Mouse (Mus musculus) CD4-positive, CD25-positive, alpha-beta regulatory T cell, adult 2 months (primary cell): Measurements from ENCODE around the gene Agbl3.

Source experiments
- DNase-seq: peaks from one replicate; pipeline ENCODE4 v3.0.0-alpha.2; 2012; ENCODE audit warnings: low read depth, low spot score

Gene Agbl3

GRCm38 (mm10) chr6:34780231-34780942, at the start of gene Agbl3:
Agbl3 (plus strand) TSS chr6:34780432.
- peak; percentile 96 for DNase-seq

- DNase-seq = no peak
These were observed 49.2 kb upstream of the Agbl3 start for GRCm38 (mm10) chr6:34731007-34731406.

GRCm38 (mm10) chr6:34731529-34731928, 48.7 kb upstream of the Agbl3 start:
- no peak for DNase-seq

- DNase-seq = no peak
These were observed 45.1 kb upstream of the Agbl3 start for GRCm38 (mm10) chr6:34734940-34735695.

- DNase-seq = no peak
These were observed 43.3 kb upstream of the Agbl3 start for GRCm38 (mm10) chr6:34736934-34737333.

DNA sequence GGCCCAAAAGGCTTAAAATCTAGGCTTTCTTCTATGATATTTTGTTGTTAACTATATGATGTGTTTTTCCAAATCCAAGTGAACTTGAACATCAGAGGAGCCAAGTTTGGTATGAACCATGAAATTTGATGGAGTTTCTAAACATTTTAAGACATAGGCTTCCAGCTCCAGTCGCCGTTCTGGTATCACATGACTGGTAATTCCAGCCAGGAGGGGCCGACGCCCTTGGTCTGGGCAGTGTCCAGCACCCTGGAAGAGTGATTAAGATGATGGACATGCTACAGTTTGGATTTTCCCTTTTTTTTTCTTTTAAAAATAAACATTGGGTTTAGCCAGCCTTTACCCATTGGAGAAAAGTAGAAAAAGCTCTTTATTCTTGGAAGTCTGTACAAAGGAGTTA, 36.3 kb upstream of the Agbl3 start:
- no peak for DNase-seq

DNA sequence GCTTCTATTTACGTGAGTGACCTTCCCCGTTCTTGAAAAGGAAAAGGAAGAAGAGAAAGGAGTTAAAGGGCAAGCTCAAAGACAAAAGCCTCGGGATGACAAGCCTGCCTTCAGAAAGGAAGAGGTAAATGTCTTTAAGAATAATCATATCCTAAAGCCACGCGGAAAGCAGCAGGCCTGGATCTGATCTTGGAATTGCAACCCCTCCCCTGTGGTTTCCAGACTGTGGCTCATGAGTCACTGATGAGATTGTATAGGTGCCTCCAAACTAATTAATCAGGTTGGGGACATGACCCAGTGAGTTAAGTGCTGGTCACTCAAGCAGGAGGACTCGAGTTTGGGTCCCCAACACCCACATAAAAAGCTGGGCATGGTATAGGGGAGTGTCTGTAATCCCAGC, 32.4 kb upstream of the Agbl3 start:
- DNase-seq = no peak

DNA sequence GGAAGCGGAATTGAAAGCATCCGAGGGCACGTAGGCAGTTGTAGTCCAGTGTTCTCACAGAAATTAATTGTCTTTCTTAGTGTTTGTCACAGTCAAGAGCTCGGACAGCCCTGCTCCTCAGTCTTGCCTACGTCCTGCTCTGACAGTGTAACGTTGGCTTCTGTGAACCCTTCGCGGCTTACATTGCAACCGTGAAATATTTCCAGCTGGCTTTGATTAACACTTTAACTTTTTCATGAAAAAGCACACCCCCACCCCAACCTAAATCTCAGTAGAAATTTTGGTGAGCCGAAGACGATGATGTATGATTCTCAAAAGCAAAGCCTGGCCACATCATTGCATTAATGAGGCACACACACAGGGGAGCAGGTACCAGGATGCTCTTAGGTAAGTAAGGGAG, 31.7 kb upstream of the Agbl3 start:
- no peak for DNase-seq

DNA sequence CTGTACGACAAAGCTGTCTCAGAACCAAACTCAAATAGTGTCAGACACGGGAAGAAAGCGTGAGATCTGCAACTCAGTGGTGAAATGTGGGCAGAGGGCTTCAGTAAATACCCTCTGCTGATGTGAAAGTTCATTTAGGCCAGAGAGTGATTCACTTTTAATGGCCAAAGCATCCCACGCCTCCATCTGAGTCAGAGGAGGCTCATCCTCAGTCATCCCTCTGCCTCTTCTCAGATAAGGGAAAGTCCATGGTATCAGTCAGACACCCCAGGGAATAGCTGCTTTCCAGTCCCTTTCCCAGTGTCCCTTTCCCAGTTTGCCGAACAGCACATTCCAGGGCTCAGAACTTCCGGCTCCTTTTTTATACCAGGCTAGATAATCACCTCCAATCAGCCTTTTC, 30.7 kb upstream of the Agbl3 start:
- DNase-seq = no peak

- no peak for DNase-seq
These were observed 29.6 kb upstream of the Agbl3 start for GRCm38 (mm10) chr6:34750487-34751120.

- DNase-seq = no peak
These were observed 28.6 kb upstream of the Agbl3 start for GRCm38 (mm10) chr6:34751625-34752024.

DNA sequence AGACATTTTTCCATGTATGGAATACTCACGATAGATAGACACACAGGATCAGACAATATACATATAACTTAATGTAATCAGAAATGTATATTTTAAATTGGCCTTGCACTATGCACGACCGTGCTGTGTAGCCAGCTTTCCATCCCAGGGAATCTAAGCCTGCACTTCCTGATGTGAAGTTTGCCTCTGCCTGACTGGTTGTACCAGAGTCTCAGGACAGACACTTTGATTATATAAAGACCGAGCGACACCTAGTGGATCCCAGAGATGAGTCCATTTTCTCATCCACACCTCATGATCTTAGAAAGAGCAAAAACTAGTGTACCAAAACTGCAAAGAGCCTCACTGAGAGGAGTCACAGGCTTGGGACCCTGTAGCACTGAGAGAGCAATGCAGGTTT, 25.8 kb upstream of the Agbl3 start:
- peak; percentile 48 for DNase-seq

DNA sequence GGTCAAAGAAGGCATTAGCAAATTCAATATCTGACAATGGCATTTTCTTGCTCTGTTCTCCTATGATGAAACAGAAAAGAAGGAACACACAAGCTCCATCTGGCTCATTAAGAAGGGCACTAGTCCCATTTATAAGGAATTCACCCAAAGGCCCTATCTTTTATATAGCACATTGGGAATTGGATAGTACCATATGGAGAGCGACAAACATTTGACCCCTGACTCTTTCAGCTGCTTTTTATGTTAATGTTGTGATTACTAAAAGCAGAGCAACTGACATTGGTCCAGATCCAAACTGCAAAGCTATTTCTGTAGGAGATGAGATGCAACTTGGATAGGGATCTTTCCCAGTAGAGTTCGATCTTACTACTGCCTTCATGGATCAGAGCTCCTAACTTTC, 21.9 kb upstream of the Agbl3 start:
- DNase-seq = no peak

DNA sequence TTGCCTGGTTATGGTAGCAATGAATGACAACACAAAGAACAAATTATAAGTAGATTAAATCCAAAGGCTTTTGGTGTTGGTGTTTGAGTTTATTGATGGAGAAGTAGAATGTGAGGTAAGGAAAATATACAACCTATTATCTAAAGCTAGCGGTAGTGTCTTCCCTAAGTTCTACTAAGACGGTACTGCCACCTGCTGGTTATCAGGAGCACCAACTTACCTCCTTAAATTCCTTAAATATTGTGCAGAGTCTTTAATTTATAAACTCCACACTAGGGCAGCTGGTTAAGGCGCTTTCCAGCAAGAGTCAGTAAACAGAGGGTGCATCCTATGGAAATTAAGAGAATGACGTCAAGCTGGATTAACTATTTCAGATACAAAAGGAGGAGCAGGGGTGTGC, 20.2 kb upstream of the Agbl3 start:
- DNase-seq = peak; percentile 68

DNA sequence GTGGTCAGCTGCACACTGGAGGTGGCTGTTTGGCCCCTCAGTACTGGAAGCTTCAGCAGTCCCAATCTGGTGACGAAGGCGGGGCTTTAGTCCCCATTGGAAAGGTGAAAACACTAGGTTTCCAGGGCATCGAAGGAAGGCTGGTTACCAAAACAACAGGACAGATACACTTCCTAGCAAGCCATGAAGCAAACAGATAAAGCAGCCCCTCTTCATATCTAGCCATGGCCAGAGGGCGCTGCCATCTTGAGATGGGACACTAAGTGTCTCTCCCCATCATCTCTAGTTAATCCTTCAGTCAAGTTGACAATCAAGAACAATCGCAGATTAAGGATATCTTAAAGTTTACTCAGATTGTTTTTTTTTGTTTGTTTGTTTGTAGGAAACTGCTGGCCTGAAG, 14.5 kb upstream of the Agbl3 start:
- no peak for DNase-seq

DNA sequence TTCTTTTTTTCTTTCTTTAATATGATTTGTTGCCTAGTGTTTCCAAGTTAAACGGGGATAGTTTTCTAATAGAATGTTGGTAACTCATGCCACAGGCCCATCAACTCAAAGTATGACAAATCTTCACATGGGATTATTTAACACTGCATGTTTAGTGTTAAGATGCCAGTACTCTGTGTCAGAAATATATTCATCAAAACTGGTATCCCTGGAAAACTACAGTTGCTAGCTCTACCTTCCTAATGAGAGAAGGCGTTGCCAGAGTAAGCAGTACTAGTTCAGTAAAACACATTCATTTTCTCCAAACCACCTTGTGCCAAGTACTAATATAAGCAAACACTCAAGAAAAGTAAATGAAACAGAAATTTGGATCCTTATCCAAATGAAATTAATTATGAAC, 10.2 kb upstream of the Agbl3 start:
- DNase-seq = no peak

GRCm38 (mm10) chr6:34770491-34770890, 9.7 kb upstream of the Agbl3 start:
- DNase-seq = no peak

DNA sequence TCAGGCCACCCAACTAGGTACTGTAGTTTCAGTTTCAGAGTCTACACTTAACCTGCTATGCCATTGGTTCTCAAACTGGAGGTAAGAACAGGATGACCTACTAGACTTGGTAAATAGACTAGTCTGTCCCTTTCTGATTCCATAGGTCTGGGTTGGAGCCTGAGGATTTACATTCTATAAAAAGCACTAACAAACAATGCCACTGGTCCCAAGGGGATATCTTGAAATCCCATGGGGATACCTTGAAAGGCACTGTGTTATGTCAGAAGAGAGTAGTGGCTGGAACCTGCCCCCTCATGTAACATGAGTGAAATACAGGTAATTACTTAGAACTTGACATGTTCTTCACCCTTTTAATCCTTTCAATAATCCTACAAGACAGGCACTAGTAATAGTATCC, 3.8 kb upstream of the Agbl3 start:
- no peak for DNase-seq

GRCm38 (mm10) chr6:34777094-34777493, 3.1 kb upstream of the Agbl3 start:
- DNase-seq = no peak

DNA sequence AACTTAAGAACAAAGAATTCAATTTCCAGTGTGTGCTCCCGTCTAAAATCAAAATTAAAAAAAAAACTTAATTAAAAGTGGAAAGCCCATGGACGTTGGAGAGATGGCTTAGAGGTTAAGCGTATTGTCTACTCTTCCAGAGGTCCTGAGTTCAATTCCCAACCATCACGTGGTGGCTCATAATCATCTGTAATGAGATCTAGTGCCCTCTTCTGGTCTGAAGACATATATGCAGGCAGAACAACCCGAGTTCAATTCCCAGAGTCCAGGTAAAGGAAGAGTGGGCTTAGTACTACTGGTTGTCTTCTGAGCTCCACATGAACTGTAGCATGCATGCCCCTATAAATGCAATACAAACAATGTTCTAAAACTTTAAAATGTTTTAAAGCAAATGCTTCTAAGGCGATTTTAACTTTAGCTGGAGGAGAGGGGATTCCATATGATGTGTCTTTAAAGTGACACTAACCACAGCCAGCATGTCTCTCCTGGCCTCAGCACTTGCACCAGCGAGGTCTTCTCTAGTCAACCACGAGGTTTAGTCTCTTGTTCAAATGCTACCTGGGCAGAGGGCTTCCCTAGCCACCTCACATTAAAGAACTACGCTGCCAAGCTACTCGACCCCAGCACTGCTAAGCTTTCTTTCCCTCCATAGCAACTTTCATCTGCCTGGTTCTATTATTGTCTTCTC, 2.1 kb upstream of the Agbl3 start:
- peak; percentile 46 for DNase-seq

GRCm38 (mm10) chr6:34780943-34781289, 684 bp downstream of the Agbl3 start:
- no peak for DNase-seq

DNA sequence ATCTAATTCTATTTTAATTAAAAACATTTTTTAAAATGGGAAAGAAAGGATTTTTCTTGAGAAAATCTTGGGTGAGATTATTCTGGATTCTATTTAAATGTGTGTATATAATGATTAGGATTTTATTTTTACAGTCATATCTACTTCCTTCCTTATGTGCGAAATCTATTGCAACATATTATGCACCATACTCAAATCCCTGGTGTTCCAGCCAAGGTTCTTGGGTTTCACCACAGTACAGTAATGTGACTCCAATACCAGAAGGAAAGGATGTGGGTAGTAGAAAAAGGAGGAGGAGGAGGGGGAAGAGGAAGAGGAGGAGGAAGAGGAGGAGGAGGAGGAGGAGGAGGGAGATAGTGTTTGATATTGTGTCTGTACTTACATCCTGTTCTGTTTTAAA, 2.3 kb downstream of the Agbl3 start:
- no peak for DNase-seq
